Mouse (Mus musculus) kidney, embryonic 16.5 days (tissue): ENCODE results near the gene Muc3. TPM values are rescaled to one million over a fixed set of nuclear protein-coding genes. Genes with fewer than 3 reads are reported as not detected.

Experiments
- ATAC-seq: fragments of 200-750 bp; cut with Nextera tagmentation; 2 replicates; pipeline ENCODE4 v1.8.0; 2017; ENCODE audit warnings: moderate TSS enrichment; ENCODE audit not compliant: low FRiP score, low TSS enrichment
- H3K27ac ChIP-seq: fragments of 300-500 bp; sonication (generic); 2 replicates; pipeline ENCODE4 v1.5.1; 2014; ENCODE audit warnings: low read length
- H3K27me3 ChIP-seq: fragments of 300-500 bp; sonication (generic); 2 replicates; pipeline ENCODE4 v1.6.1; 2014; ENCODE audit warnings: low read length, control low read depth, mixed read lengths; ENCODE audit not compliant: insufficient read depth
- H3K36me3 ChIP-seq: fragments of 300-500 bp; sonication (generic); 2 replicates; pipeline ENCODE4 v1.6.1; 2014; ENCODE audit warnings: low read length, control low read depth, mixed read lengths; ENCODE audit not compliant: insufficient read depth
- H3K4me1 ChIP-seq: fragments of 300-500 bp; sonication (generic); 2 replicates; pipeline ENCODE4 v1.6.1; 2014; ENCODE audit warnings: low read length, control low read depth, mixed read lengths; ENCODE audit not compliant: insufficient read depth
- H3K4me2 ChIP-seq: fragments of 300-500 bp; sonication (generic); replicated peaks from 2 replicates; pipeline ENCODE4 v1.6.1; 2014; ENCODE audit warnings: low read depth, low read length
- H3K4me3 ChIP-seq: fragments of 300-500 bp; sonication (generic); 2 replicates; pipeline ENCODE4 v1.5.1; 2014; ENCODE audit warnings: mild to moderate bottlenecking, low read length
- H3K9ac ChIP-seq: fragments of 300-500 bp; sonication (generic); replicated peaks from 2 replicates; pipeline ENCODE4 v1.6.1; 2014; ENCODE audit warnings: low read length
- H3K9me3 ChIP-seq: fragments of 300-500 bp; sonication (generic); 2 replicates; pipeline ENCODE4 v1.6.1; 2016; ENCODE audit warnings: low read length, control low read depth
- WGBS: fragments of 180-500 bp; shearing (Covaris S2); extraction: QIAGEN DNeasy Blood & Tissue Kit; methylation state at CpG from one replicate; pipeline ENCODE4 v1.1.7; 2014; 5-methylcytosine and 5-hydroxymethylcytosine counted together
- polyA plus RNA-seq: library from polyadenylated mRNA; unstranded; fragments of >200 nt; fragmentation: Nextera tagmentation; extraction: Ambion mirVana; gene quantifications from 2 replicates; pipeline ENCODE4 v1.2.1, GENCODE M21; 2015

Gene Muc3
- polyA plus RNA-seq, 1 experiment from 2014 or later = not detected

DNA sequence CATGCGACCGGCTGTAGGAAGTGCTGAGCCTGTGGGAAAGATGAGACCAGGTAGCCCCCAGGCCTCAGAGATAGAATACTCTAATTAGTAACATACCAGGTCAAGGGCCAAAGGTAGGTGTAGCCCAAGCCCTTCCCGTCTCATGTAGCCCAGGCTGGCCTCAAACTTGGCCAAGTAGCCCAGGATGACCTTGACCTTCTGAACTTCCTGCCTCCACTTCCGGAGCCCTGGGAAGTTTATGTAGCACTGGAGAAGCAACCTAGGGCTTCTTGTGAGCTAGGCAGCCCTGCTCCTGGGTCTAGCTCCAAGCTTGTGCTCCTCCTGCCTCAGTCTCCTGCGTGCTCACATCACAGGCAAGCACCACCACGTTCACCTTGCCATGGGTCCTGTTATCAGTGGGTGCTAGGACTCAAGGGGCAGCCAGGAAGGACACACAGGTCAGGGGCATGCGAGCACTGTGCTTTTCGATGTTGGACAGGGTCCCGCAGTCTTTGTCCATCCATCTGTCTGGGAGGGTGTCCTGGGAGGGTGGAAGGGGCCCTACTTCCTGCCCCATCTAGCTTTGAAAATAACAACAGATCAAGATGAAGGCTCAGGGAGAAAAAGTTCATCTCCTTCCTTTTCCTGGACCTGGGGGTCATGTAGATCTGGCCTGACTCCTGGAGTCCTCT is 34.1 kb downstream of the Muc3 start:
- WGBS = 71% methylated on average over 9 of the region's 9 CpGs
- Histone ChIP-seq H3K4me2 (peak overlapping the region; percentile 85), H3K4me3 (peak overlapping the region; percentile 73), H3K9me3 (peaks cover 4% of the 10 kb centered on the region; the same call in 1 of the 2 replicates), H3K36me3 (peaks cover 31% of the 10 kb centered on the region), H3K9ac (peak overlapping the region; percentile 84), H3K4me1 (peaks cover 11% of the 10 kb centered on the region), H3K27me3 (no peaks in the 10 kb centered on the region), H3K27ac (peak overlapping the region; percentile 66)
- no peak for ATAC-seq

- H3K4me2 ChIP-seq = no peak overlapping the region
- H3K9ac ChIP-seq = no peak overlapping the region
- no peak for ATAC-seq
- H3K4me3 ChIP-seq = no peak overlapping the region
- H3K9me3 ChIP-seq = peaks cover 4% of the 10 kb centered on the region; the same call in 1 of the 2 replicates
- no peak overlapping the region for H3K27ac ChIP-seq
- no peaks in the 10 kb centered on the region for H3K27me3 ChIP-seq
- 86% methylated on average over 5 of the region's 5 CpGs for WGBS
- peaks cover 11% of the 10 kb centered on the region for H3K4me1 ChIP-seq
- peaks cover 31% of the 10 kb centered on the region for H3K36me3 ChIP-seq
Measured at GRCm38 (mm10) chr5:137111542-137112408, 37.3 kb downstream of the Muc3 start.

GRCm38 (mm10) chr5:137110863-137111262 is 38.3 kb downstream of the Muc3 start:
- Histone ChIP-seq H3K4me1 (peaks cover 7% of the 10 kb centered on the region), H3K36me3 (peaks cover 31% of the 10 kb centered on the region), H3K27ac (no peak overlapping the region), H3K27me3 (no peaks in the 10 kb centered on the region), H3K4me3 (no peak overlapping the region), H3K9ac (no peak overlapping the region), H3K9me3 (peaks cover 4% of the 10 kb centered on the region; the same call in 1 of the 2 replicates), H3K4me2 (no peak overlapping the region)
- no peak for ATAC-seq
- WGBS = 92% methylated on average over 12 of the region's 12 CpGs

- peaks cover 2% of the 10 kb centered on the region for H3K4me1 ChIP-seq
- no peak for ATAC-seq
- no peak overlapping the region for H3K4me2 ChIP-seq
- no peak overlapping the region for H3K9ac ChIP-seq
- H3K27me3 ChIP-seq = no peaks in the 10 kb centered on the region
- peaks cover 4% of the 10 kb centered on the region; the same call in 1 of the 2 replicates for H3K9me3 ChIP-seq
- 58% methylated on average over 25 of the region's 25 CpGs for WGBS
- H3K4me3 ChIP-seq = no peak overlapping the region
- no peak overlapping the region for H3K27ac ChIP-seq
- H3K36me3 ChIP-seq = peaks cover 31% of the 10 kb centered on the region
Measured at GRCm38 (mm10) chr5:137109941-137110593, 39.1 kb downstream of the Muc3 start.

GRCm38 (mm10) chr5:137108111-137108510 is 41.0 kb downstream of the Muc3 start:
- no peak overlapping the region for H3K9ac ChIP-seq
- H3K4me3 ChIP-seq = no peak overlapping the region
- no peaks in the 10 kb centered on the region for H3K4me1 ChIP-seq
- 61% methylated on average over 6 of the region's 6 CpGs for WGBS
- no peak for ATAC-seq
- H3K27me3 ChIP-seq = no peaks in the 10 kb centered on the region
- peaks cover 15% of the 10 kb centered on the region for H3K36me3 ChIP-seq
- H3K27ac ChIP-seq = no peak overlapping the region
- H3K4me2 ChIP-seq = no peak overlapping the region
- H3K9me3 ChIP-seq = no peaks in the 10 kb centered on the region; the same call in 1 of the 2 replicates

DNA sequence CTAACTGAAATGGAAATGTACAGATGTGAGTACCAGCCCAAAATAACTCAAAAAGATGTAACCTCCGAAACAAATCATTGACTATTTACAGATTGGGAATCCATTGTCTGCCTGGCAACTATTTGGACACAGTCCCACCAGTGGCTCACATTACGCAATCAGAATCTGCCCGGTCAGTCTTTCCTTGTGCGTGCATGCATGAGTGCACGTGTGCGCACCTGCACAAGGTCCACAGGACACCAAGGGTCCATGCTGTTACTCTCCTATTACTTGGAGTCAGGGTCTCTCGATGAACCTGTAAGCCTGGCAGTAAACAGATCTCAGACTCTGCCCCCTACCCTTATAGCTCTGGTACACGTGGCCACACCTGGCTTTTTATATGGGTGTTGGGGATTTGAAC is 41.5 kb downstream of the Muc3 start:
- H3K27ac ChIP-seq = no peak overlapping the region
- no peak overlapping the region for H3K4me2 ChIP-seq
- H3K27me3 ChIP-seq = no peaks in the 10 kb centered on the region
- H3K9me3 ChIP-seq = no peaks in the 10 kb centered on the region; the same call in 1 of the 2 replicates
- H3K9ac ChIP-seq = no peak overlapping the region
- no peak overlapping the region for H3K4me3 ChIP-seq
- ATAC-seq = no peak; the same call in 1 of the 2 replicates
- no peaks in the 10 kb centered on the region; the same call in 1 of the 2 replicates for H3K4me1 ChIP-seq
- H3K36me3 ChIP-seq = peaks cover 10% of the 10 kb centered on the region
- 62% methylated on average over 8 of the region's 8 CpGs for WGBS

DNA sequence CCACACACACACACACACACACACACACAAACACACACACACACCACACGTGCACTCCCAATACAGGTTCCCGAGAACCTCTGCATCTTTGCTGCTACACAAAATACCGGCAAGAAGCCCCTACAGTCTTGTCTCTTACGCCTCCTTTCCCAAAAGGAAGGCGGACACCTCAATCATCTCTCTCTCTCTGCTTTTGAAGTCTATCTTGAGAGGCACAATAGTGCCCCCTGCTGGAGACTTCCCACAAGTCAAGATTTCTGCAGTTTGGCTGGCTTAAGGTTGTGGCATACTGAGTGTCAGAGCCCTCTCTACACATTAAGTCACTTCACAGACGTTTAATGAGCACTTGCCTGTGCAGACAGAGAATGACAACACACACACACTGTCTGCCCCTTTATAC is 42.1 kb downstream of the Muc3 start:
- Histone ChIP-seq H3K27ac (no peak overlapping the region), H3K36me3 (peaks cover 7% of the 10 kb centered on the region; the same call in 1 of the 2 replicates), H3K4me2 (no peak overlapping the region), H3K4me3 (no peak overlapping the region), H3K9ac (no peak overlapping the region), H3K9me3 (no peaks in the 10 kb centered on the region), H3K27me3 (no peaks in the 10 kb centered on the region), H3K4me1 (no peaks in the 10 kb centered on the region; the same call in 1 of the 2 replicates)
- 0 out of 2 replicates have a peak, but pooled peaks have one; percentile 13 for ATAC-seq
- 4% methylated on average over 6 of the region's 6 CpGs for WGBS

- Histone ChIP-seq H3K27me3 (no peaks in the 10 kb centered on the region), H3K4me3 (no peak overlapping the region), H3K4me2 (no peak overlapping the region), H3K9ac (no peak overlapping the region), H3K4me1 (no peaks in the 10 kb centered on the region; the same call in 1 of the 2 replicates), H3K36me3 (peaks cover 6% of the 10 kb centered on the region; the same call in 1 of the 2 replicates), H3K9me3 (no peaks in the 10 kb centered on the region), H3K27ac (no peak overlapping the region)
- no peak for ATAC-seq
- WGBS = 73% methylated on average over 4 of the region's 4 CpGs
Measured at GRCm38 (mm10) chr5:137106434-137106833, 42.7 kb downstream of the Muc3 start.

GRCm38 (mm10) chr5:137103969-137104368 is 45.2 kb downstream of the Muc3 start:
- H3K4me1 ChIP-seq = no peaks in the 10 kb centered on the region; the same call in 1 of the 2 replicates
- WGBS = 91% methylated on average over 2 of the region's 2 CpGs
- no peaks in the 10 kb centered on the region for H3K36me3 ChIP-seq
- H3K27me3 ChIP-seq = no peaks in the 10 kb centered on the region
- no peak overlapping the region for H3K27ac ChIP-seq
- no peak for ATAC-seq
- H3K4me2 ChIP-seq = no peak overlapping the region
- no peak overlapping the region for H3K4me3 ChIP-seq
- H3K9ac ChIP-seq = no peak overlapping the region
- H3K9me3 ChIP-seq = no peaks in the 10 kb centered on the region
